Mouse (Mus musculus) lung, postnatal 0 days (tissue): ENCODE results near the gene Mnt.

Source experiments
- CTCF ChIP-seq: IDR thresholded peaks from 2 replicates; pipeline ENCODE4 v1.5.1; 2016; ENCODE audit warnings: antibody characterized with exemption, mild to moderate bottlenecking
- EP300 ChIP-seq: IDR thresholded peaks from 2 replicates; pipeline ENCODE4 v1.6.1; 2016; ENCODE audit warnings: antibody characterized with exemption, mild to moderate bottlenecking, control low read depth

GRCm38 (mm10) chr11:74833536-74834358 lies 3.0 kb downstream of the Mnt start:
- no peak for TF ChIP-seq CTCF
- no peak for TF ChIP-seq EP300
